Mouse (Mus musculus): ENCODE measurements around the gene Ppm1e. TPM values are rescaled to one million over a fixed set of nuclear protein-coding genes. Genes with fewer than 3 reads are reported as not detected.

The Ppm1e gene
- 1 to 10 TPM in 1 of 2 experiments, under 1 TPM in 1; 0.75 to 1.7 TPM for total RNA-seq (2021)
- long read RNA-seq, experiment 1, full-length matches to known transcripts: 1 of 3 reads
- long read RNA-seq, experiment 1, partial matches to known transcripts: 1 of 3 reads
- long read RNA-seq, experiment 1, other reads (novel, unspliced or antisense): 1 of 3 reads
- long read RNA-seq, experiment 2, partial matches to known transcripts: 0 of 1 reads
- long read RNA-seq, experiment 2, other reads (novel, unspliced or antisense): 1 of 1 reads

GRCm38 (mm10) chr11:87358331-87359261, at the start of gene Ppm1e:
Gene Ppm1e, minus strand, starts transcription at chr11:87359023.
- peak; percentile 56 for DNase-seq

- DNase-seq: peak; percentile 11
Measured at GRCm38 (mm10) chr11:87404876-87405275, 46.1 kb upstream of the Ppm1e start, which contains the start of the genes Rad51c and Tex14. Gene Rad51c, minus strand, starts transcription at chr11:87404954. Gene Tex14, plus strand, starts transcription at chr11:87405065.

GRCm38 (mm10) chr11:87404111-87404853, 45.5 kb upstream of the Ppm1e start:
- DNase-seq: peak; percentile 95

GRCm38 (mm10) chr11:87398402-87398801, 39.6 kb upstream of the Ppm1e start:
- DNase-seq: no peak

DNA sequence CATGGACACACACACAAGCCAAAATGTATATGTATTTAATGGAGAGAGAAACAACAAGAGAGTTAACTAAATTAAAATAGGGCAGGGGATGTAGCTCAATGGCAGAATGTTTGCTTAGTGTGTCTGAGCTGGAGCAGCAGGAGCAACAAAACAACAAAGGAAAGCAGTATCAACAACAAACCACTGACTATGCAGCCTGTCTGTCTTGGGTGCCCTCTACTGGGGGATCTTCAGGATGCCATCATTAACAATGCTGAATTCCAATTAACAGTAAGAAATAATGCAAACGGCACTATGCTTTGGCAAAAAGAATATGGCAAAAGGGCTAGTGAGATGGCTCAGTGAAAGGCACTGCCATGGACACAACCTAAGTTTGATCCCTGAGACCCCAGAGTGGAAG, 35.0 kb upstream of the Ppm1e start:
- no peak for DNase-seq

GRCm38 (mm10) chr11:87385676-87386075, 26.9 kb upstream of the Ppm1e start:
- no peak for DNase-seq

DNA sequence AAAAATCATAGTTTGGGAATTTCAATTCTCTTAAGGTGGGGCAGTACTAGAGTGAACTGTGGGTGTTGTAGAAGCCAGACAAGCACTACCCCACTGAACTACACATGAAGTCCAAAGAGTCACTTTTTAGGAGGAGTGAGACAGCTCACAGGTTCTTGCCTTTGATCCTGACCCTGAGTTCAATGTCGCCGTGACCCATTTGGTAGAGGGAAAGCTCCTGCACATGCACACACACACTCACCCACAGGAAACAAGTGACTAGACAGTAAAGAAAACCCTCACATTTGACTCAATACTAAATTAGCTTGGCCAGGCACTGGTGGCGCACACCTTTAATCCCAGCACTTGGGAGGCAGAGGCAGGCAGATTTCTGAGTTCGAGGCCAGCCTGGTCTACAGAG, 25.7 kb upstream of the Ppm1e start:
- DNase-seq: no peak

DNA sequence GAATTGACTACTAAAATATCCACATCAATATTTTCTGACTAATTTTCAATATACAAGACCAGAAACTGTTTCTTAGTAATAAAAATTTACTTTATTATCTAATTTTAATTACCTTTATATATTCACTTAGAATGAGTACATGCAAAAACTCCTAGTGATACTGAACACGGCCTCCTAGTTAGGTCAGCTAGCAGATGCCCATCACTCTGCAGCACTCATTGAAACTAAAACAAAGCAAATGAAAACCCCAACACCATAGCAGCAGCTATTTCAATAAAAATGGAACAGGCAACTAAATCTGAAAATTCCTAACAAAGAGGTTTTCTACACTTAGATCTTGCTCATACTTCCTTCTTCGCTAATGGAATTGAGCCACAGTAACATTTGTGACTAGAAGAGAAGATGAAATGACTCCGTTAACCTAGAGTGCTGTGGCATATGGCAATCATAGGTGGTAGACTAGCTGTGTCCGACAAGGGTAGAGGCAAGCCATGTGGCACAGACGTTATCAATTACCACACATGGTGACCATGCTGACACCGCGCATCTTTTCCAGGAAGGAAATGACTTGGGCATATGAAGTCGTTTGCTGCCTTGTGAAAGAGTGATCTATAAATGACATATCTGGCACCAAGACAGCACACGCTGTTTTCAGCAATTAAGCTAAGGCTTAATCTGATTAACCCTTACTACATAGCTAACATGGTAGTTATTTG, 9.2 kb upstream of the Ppm1e start:
- no peak for DNase-seq

GRCm38 (mm10) chr11:87367061-87367460, 8.2 kb upstream of the Ppm1e start:
- DNase-seq: no peak

DNA sequence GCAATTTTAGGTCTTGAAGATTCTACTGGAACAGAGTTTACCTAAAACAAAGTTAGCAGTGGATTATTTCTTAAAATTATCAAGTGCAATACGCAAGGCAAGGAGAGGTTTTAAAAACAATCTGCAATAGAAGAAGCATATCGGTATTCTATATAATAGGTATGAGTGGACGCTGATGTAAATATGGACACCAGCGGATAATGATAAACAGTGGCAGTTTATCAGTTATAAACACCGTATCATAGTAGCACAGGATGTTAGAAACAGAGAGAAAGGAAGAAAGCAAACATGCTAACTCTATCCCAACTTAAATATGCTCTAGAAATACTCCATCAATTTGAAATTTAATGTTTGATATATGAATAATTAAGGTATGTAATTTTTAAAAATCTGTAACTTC, 6.3 kb upstream of the Ppm1e start:
- DNase-seq: no peak

DNA sequence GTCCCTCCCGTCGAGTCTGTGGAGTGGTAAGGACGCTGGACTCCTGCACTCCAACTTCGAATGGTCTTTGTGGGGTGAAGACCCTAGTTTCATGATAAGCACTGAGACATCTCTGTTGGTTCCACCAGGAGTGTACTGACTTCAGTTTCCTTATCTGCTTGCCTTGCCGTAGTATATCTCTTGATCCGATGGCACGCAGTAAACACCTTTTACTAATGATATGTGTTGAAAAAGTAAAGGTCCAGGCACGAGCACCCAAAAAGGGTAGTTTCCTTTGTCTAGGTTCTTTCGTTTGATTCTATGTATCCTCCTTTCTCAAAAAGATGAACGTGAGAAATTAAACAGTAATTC, 414 bp upstream of the Ppm1e start:
- no peak for DNase-seq

DNA sequence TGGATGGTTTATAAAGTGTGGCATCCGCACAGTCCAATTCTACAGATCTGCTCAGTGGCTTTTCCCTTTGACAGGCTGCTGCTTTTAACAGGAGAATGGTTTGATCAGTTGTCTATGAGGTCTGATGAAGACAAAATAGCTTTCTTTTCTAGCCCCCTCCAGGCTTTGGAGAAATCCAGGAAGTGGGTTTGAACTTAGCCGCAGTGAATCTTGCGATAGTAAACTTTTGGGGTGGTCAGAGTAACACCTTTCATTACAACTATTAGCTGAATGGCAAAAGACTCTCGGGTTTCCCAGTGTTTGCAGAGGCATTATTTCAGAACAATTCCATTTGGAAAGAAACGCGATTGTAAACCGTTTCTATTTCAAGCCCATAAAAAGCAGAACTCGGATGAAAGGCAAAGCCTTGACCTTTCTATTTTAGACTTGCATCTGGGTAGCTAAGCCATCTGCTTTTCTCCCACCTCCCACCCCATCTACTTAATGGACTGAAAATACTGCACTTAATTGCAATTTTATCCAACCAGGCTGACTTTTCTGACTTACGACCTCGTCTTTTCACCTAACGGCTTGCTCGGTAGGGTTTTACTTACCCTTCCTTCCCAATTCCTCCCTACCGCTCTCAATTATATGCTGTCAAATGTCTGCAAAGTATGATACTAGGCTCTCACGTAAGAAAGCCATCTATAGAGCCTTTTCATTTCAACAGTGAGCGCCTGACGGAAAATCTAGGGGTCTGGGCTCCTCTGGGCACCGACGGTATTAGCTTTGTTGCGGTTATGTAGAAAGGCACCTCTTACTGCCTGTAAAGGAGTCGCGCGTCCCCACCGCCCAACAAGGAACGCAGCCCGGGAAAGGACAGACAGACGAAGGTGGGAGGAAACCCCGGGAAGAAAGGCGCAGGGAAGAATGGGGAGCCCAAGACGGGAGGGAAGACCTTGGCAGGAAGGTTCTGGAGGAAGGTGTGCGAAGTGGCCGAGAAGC, 1.2 kb downstream of the Ppm1e start:
- no peak for DNase-seq

DNA sequence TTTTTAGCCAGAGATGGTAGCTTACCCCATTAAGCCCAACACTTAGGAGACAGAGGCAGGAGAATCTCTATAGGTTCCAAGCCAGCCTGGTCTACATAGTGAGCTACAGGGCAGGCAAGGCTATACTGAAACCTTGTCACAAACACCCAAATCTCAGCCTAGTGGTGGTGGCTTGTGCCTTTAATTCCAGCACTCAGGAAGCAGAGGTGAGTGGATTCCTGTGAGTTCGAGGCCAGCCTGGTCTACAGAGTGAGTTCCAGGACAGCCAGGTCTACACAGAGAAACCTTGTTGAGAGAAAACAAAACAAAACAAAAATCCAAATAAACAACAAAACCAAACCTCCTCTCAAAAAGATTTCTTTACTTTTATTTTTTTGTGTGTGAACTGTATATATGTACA, 4.0 kb downstream of the Ppm1e start:
- no peak for DNase-seq

GRCm38 (mm10) chr11:87353646-87354170, 5.1 kb downstream of the Ppm1e start:
- no peak for DNase-seq

GRCm38 (mm10) chr11:87326381-87326780, 32.4 kb downstream of the Ppm1e start:
- DNase-seq: no peak

- DNase-seq: no peak
Measured at GRCm38 (mm10) chr11:87322558-87322957, 36.3 kb downstream of the Ppm1e start.

- DNase-seq: no peak
Measured at GRCm38 (mm10) chr11:87320007-87320406, 38.8 kb downstream of the Ppm1e start.

DNA sequence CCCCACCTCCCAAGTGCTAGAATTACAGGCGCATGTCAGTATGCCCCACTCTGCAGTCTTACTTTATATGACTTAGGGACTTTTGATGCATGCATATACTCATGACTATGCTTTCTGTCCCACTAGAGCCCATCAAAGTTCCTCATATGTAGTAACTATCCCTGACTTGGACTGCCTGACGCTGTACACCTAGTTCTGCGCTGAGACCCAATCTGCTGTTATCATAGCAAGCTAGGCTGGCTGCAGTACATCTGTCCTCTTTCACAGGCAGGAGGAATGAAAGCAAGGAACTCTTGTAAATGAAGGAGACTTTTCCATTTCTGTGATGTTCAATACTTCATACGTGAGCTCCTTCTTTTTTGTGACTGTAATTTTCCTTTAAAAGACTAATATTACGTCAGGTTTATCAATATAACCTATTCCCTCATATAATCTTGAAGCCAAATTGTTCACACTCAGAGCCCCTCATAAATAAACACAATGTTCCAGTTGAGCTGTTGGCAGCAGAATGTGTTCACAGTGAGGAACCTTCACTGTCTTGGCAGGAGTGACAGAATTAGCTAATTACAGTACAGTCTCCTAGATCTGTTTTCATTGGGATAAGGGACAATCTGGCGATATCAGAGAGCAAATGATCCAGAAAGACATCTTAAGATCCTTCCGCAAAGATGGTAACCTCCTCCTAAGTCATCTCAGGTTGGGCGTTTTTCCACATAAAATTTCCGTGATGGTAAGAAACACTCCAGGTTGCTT, 39.7 kb downstream of the Ppm1e start:
- no peak for DNase-seq

DNA sequence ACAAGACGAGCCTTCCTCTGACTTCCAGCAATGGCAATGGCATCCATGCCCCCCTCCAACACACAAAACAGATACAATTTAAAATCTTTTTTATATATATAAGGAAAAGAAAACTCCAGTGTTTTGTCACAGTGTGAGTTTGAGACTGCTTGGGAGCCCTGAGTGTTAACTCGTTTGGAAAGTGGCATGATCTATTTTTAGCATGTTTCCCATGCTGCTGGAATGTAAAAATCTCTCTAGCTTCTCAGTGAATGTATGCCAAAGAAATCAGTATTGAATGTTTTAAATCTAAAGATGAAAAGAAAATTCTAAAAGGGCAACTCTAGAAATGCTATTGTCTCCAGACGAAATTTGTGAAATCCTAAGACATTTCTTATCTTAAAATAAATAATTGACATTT, 45.3 kb downstream of the Ppm1e start:
- no peak for DNase-seq

DNA sequence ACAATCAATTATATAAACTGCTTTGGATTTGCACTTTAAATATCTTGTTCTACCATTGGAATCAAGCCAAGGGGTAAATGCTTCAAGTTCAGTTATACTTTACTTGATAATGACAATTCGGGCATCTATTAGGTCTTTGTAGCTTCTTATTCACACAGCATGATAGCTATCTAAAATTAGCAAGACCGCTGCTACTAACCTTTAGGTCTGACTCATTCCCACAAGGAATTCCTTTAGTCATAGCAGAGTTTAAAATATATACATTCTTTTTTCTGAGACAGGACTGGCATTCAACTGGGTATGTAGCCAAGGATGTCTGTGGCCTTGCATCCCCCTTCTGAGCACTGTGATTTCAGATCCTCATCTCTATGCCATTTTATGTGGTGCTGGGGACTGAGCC, 48.5 kb downstream of the Ppm1e start:
- no peak for DNase-seq
